Mouse (Mus musculus) fibroblast of lung, adult 2 months (primary cell): ENCODE measurements at regions not wholly inside any gene's neighbourhood (a gene's known extent, or its start where the extent isn't known, plus 50 kb on each side); places are given as distances from the start of the nearest gene placed in this dataset.

Source experiments
- DNase-seq: peaks from one replicate; pipeline ENCODE4 v3.0.0-alpha.2; 2011; ENCODE audit warnings: low read depth

DNA sequence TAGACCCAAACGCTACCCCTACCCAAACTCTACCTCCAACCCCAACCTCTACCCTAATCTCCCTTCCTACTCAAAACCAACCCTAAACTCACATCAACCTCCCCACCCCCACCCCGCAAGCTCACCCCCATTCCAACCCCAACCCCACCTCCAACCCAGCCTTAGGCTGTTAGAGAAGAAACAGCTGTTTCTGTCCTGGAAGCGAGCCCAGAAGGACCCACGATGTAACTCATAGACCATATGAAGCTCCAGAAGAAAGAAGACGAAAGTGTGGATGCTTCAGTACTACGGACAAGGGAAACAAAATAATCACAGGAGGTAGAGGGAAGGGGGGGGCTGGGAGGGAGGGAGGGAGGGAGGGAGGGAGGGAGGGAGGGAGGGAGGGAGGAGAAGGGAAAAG is 58.4 kb downstream of the Sox11 start:
- no peak for DNase-seq

DNA sequence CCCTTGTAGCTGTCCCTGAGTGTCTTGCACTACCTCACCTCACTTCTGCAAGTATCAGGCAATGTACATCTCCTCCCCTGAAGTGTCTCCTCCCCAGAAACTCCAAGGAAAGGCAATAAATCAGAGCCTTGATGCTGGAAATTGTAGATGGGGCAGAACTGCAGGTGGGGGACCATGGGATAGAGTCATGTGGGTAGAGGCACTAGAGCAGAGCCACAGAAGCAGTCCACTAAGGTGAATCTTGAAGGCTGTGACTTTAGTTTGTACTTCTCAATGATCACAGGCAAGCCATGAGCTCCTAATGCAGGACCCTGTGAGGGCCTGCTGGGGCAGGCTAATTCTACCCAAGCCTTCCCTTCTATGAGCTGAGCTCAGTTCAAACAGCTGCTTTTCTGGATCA is 80.4 kb downstream of the Sox11 start:
- no peak for DNase-seq

DNA sequence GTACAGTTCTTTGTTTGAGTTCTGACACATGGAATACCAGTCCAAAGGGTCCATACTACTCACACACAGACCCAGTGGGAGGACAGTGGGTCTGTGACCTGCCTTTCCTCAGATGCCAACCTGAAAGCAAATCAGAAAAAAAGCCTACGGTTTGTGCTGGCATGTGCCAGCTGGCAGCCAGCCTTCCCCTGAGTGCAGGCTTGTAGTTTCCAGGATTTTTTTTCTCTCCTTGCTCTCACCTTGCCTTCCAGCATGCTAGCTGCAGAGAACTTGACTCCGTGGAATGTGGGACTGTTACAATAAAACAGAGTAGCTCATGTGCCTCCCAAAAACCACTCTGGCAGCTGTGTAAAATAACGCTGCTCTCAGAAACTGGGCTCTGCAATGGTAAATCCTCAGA is 88.2 kb downstream of the Sox11 start:
- DNase-seq: no peak

DNA sequence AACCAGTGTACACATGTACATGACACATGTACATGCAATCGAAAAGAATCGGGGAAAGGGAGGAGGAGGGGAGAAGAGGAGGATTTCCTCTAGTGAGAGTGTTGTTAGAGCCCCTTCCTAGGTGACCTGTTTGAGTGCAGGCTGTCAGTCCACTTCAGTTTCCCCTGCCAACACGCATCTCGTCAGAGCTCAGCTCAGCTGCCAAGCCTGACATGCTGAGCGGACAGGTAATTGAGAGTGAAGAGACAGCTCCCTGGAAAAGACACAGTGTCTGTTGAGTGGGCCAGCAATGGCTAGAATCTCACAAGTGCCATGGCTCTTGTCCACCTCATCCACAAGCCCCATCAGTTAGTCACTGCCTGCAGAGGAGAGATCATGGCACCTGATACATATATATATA is 90.9 kb downstream of the Sox11 start:
- DNase-seq: no peak

DNA sequence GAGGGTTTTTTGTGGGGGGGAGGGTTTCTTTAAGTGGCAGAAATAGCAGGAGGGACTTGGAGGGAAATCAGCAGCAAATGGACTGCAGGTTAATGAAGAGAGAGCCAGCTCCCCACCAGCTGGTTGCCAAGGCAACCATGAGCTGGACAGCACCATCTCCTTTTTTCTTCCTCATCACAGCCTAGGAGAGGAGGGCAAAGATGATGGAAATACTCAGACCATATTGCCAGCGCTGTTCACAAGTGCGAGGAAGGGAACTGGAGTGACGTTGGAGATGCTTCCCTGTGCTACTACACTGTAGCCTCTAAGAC is 93.9 kb downstream of the Sox11 start:
- no peak for DNase-seq

DNA sequence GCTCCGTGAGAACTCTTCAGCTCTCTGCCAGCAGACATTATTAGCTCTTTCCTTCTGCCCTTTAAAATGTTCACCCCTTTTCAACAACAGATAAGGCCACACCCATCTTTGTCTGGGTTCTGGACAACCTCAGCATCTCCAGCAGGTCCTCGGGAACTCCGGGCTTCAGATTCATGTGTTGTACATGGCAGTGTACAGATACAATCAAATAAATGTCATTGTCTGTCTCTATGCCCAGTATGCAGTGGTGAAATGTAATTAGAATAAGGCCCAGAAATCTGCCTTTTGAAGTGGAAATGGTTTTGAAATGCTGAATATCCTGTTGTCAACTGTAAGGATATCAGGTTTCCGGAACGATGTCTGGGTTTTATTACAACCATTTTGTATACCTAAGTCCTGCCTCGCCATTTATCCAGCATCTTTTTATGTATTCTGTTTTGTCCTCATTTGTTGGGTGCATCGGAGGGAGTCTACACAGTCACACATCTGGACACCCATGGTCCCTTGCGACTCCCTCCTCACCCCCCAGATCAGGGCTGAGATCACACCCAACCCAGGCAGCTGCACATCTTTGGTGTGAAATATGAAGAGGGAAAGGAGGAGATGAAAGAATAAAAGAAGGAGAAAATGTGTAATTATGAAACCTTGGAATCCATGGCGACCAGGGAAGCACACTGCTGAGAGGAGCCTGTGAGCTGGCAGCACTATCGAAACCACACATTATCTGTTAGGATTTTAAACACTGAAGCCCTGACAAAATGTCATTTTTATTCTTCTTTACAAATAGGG is 94.4 kb downstream of the Sox11 start:
- DNase-seq: no peak

DNA sequence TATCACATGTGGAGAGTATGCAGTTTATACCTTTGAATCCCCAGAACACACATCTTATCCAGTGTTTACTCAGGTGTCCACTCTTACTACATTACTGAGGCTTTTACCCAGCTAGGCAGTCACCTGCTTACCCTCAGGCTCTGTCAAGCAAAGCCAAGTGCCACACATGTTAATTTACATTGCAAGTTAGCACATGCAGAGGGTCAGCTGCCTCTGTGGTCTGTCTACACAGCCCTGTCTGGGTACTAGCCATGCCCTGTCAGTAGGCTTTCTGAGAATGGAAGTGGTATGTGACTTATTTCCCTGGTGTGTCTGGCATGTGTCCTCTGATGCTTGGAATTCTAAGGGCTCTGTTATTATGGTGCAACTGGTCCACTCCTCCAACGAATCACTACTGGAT is 106.6 kb downstream of the Sox11 start:
- DNase-seq: no peak

DNA sequence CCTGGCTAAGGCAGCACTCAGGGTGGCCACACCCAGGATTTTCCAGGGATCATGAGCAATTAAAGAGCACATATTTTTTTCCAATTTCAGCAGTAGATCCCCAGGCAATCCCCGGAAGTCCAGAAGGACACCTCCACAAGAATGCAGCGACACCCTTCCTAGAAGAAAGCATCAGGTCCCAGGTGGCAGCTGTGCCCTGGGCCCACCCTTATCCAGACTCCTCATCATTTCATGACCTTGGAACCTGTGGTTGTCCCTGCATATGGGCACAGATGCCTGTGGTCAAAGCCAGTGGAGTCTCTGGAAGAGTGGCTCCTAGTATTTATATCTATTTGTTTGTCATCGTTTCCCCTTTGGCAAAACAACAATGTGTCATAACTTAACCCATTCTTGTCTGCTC is 120.8 kb downstream of the Sox11 start:
- no peak for DNase-seq

DNA sequence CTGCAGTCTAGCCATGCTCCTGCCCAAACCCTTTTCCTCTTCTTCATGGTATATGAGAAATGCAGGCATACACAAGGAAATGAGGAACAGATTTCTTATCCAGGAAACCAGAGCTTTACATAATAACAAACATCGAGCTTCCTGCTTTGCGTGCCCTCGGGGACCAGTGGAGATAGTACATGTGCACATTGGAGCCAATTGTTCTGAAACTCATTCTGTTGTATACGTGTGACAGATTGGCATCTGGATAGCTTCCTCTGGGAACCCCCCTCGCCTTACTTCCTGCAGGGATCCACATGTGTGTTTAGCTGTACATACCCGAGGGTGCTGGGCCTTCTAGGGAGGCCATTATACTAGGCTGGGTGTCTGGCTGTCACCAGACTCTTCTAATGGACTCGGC is 141.2 kb downstream of the Sox11 start:
- no peak for DNase-seq

DNA sequence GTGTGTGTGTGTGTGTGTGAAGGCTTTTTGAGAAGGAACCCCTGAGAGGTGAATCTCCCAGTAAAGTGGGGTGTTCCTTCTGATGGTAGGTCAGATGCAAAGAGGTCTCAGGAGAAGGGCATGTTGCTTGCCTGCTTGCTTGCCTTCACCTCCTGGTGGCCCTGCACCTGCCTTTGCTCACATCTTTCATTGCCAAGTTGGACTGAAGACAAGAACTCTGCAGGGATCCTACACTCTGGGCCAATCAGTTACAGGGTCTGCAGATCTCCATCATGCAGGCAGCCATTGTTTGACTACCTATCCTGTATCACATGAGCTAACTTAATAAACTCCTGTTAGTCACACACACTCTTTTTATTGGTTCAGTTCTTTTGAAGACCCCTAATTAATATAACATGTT is 148.4 kb downstream of the Sox11 start:
- DNase-seq: no peak

DNA sequence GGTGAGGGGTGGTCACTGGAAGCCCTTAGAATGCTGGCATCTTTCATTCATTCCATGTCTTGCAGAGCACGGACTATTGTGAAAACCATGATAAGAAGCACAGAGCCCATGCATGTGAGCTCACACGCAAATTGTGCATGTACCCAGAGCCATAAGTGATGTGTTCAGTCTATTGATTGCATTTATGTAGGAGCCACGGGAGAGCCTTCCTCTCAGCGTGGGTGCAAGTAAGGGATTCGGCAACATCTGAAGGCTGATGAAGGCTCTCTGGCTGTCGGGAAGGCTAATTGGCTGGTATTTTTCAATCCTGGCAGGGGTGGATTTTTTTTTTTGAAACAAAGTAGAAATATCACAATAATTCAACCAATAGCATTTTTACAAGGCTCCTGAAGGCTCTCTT is 150.5 kb downstream of the Sox11 start:
- no peak for DNase-seq

DNA sequence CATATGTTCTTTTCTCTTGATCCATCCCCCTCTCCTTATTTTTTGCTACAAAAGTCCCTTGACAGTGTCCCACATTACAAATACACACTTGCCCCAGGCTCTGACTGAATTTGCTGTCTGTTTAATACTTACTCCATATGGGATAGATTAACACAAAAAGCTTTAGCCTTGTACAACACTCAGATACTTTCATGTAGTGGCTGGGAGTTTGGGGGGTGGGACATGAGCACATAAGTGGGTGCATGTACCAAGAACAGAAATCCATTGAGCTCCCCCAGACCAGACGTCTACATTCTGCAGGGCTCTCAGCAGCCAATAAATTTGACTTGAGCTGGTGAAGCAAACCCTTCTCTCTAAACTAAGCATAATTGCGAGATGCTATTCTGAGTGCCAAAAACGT is 154.9 kb downstream of the Sox11 start:
- no peak for DNase-seq

DNA sequence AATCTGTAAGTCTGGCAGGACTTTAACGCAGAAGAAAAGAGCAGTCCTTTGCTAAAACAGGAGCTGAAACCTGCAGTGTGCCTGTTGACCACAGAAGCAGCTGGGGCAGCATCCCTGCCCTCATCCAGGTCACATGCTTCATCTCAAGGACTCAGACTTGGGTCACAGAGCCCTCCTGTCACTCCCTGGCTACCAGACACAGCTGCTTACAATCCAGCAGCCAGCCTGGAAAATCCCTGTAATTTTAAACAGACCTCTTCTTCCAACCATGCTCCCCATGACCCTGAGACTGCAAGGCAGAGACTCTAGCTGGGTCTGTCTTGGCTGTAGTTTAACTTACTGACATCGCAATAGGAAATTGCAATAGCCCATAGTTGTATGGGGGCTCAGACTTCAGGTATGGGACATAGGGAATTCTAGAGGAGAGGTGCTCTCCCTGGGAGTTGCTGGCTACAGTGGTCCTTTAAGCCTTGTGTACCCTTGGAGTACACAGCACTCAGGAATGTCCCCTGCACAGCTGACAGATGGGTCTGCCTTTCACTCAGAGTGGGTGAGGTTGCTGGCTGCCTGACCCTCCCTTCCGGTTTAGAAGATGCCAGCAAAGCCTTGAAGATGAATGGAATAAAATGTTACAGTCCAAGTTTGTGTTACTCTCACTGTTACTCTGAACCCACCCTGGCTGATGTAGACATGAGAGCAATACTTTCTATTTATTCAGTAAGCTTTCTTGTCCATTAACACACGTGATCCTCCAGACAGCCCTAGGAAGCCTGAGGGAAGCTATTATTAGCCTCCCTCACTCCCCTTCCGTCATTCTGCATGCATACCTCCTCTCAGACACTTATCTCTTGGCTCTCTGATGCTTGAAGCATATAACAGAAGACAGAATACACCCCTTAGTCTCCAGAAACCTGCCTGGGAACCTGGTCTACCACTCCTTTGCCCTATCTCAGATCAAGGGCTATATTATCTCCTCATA is 159.7 kb downstream of the Sox11 start:
- DNase-seq: no peak

DNA sequence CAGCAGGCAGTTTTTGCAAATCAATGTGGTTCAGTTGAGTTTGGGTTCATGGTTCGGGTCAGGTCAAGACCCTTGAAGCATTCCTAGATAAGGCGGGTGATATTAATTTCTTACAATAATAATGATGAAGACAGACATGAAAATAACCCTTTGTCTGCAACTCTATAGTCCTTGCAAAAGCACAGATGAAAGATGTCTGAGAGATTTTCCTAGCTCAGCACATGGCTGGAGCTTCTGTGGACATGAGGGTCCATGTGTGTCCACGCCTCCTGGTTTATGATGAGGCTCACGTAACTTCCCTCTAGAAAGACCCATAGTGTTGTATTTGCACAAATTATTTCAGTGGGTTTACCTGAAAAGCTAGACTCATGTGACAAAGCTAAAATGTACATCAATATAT is 168.8 kb downstream of the Sox11 start:
- no peak for DNase-seq

DNA sequence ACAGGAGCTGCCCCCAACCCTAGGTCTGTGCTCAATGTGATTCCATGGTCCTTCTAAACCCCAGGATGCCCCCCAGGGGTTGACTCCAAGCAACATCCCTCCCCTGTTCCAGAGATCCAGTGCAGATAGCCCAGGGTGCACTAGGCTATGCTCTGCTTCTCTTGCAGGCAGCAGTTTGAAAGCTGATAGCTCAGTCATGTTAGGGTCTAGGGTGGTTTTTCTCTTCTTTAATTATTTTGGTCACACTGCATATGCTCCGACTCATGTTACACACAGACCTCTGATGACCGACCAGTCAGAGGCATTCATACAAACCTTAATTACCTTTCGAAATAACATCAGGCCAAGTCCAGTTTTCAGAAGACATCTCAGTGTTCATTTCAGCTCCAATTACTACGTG is 169.2 kb downstream of the Sox11 start:
- DNase-seq: no peak

DNA sequence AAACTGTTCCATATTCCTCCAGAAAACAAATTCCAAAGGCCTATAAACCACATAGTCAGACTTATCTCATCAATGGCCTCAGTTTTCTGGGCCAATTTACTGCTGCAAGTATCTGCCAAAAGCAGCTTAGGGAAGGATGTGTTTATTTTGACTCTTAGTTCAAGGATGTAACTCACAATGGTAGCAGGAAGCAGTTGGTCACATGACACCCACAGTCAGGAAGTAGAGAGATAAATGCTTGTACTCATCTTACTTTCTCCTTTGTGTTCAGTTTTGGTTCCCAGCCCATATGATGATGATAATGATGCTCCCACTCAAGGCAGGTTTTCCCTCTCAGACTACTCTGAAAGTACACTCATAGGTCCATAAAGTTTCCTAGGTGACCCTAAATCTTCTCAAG is 170.8 kb downstream of the Sox11 start:
- DNase-seq: no peak

DNA sequence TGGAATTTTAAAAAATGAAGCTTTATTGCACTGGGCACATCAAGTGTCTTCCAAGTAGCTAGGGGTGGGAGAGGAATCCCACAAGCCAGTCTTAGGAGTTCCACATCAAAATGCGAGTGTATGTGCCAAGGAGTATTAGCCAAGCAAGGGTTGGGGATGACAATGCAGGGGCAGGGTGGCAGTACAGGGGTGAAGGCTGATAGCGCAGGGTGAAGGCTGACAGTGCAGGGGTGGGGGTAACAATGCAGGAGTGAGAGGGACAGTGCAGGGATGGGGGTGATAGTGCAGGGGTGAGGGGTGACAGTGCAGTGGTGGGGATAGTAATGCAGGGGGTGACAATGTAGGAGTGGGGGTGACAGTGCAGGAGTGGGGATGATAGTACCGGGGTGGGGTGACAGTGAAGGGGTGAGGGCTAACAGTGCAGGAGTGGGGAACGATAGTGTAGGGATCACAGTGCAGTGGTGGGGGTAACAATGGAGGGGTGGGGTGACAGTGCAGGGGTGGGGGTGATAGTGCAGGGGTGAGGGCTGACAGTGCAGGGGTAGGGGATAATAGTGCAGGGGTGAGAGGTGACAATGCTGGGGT is 177.4 kb downstream of the Sox11 start:
- no peak for DNase-seq

DNA sequence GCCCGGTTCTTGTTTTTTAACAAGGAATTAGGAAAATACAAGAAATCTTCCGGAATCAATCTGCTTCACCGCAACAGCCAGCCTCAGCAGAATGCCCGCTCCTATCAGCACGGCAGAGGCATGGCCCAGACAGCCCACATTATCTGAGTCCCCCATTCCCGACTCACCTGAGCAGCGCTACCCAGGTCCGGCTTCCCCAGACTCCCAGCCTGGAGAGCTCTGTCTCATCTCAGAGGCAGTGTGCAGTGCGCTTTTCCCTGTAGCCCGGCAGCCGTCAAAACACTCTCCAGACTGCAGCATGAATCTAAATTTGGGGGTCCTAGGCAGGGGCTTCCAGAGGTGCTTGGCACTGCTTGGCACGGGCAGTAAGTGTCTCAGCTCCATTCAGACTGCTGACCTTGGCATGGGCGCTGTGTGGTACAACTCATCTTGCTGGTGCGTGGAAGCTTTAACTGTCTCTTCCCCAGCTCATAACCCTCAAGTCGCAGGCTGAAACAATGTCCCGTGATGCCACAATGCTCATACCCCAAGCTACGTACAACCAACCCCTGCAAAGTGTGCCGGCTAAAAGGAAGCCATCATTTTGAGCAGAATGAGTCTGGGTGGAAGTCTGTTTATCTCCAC is 182.2 kb downstream of the Sox11 start:
- DNase-seq: no peak

DNA sequence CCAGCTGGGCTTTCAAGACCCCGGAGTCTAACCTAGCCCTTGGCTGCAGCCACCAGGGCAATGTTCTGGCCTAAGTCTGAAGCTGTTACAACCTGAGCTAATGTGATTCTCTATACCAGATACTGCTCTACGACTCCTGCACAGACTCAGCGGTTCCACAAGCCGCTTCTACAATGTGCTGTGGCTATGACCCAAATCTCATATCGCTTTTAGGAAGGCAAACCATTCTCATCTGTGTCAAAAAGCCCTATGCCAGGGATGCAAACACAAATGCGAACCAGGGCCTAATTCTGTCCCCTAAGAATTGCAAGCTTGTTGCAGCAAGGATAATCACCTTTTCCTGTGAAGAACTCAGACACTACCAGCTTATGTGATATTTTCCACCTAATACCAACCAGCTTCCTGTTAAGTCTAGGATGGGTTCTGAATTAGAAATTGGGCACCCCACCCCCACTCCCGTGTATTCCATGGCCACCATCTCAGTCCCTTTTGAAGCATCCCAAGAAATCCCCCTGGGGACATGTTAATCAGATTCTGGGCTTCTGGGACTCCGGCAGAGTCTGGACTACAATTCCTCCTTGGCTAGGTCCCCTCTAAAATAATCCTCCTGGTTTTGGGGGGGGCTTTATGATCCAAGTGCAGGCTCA is 182.8 kb downstream of the Sox11 start:
- DNase-seq: no peak

DNA sequence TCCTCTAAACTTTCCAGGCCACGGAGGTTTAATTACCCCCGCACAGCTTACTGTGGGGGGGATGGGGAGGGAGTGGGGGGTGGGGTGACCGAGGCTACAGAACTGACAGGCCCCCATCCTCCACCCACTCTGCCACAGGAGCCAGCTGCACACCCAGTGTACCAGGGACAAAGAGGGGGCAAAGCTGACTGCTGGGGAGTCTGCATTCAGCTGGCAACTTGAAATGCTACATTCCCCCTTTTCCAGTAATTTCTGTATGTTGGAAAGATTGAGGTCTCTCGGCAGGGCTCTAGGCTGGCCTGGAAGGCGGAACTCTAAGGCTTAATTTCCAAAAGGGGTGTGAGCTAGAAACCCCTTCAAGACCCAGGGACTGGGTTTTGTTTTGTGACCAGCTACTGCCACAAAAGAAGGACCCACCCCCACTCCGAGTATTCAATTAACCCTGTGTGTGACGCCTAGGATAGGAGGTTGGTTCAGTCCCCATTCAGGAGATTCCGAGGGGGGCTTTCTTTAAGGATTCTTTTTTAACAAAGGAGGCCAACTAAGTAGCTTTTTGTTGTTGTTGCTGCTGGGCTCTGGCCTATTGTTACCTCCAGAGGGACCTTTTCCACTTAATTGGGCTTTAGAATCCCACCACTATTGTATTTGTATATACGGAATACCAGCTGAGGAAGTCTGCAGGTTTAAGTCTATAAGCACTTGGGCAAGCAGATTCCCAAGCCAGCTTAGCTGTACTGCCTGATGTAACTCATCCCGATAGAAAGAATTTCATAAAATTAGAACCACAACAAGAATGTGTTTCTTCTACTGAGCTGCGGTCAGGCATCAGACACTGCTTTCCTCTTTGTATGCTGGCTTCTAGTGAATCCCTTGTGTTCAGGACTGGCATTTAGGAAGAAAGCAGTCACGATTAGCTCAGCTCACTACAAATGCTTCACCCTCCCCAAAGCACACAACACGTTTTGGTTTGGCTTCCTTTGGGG is 191.2 kb downstream of the Sox11 start:
- DNase-seq: no peak

DNA sequence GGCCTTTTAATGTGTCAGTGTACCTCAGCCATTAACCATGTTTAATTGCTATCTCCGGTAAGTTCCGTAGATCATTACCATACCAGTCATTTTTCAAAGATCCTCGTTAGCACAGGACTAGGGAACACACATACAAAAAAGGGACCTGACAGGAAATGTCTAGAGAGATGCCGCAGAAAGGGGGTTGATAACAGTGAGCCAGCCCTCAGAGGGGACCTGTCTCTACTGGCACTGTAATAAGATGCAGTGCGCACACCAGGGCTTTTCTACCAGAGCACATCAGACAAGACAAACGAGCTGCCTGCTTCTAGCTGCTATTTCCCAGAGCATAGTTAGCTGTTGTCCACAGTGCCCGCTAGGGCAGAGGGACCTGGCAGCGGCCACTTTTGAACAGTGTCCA is 199.1 kb downstream of the Sox11 start:
- DNase-seq: no peak
